Mouse (Mus musculus): ENCODE data around the gene Olfr1100.

DNA sequence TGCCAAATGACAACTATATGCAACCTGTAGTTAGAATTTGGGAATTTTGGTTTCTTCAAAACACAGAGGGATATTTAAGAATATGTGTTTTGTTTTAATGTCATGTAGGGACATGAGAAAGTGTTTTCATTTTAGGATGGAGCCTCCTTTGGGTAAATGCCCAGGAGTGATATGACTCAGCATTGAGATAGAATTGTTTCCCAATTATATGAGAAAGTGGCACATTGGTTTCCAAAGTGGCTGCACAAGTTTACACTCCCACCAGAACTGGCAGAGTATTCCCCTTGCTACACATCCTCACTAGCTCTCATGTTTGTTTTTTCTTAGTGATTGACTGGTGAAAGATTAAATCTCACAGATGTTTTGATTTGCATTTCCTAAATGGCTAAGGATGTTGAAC is 53.2 kb downstream of the Olfr1100 start:
- TF ChIP-seq GATA1 (IDR thresholded peaks at IDR 0.05; ENCODE audit: borderline replicate concordance, low read length) (no peak), CTCF (IDR thresholded peaks at IDR 0.05; ENCODE audit: low read depth, low read length) (no peak), TAL1 (conservative IDR thresholded peaks at IDR 0.05; ENCODE audit: low read depth, low read length) (no peak), POLR2AphosphoS5 (IDR thresholded peaks at IDR 0.05; ENCODE audit: insufficient replicate concordance, low read depth, low read length) (no peak)
